Mouse (Mus musculus) CD8-positive naive resting alpha-beta T cell, adult 2 months (primary cell): Measurements from ENCODE around the gene Nid1.
A peak's percentile ranks its signal among the peaks of the same experiment; 100 is the strongest.

Experiments
- DNase-seq, 2 experiments: peaks; one replicate each; pipeline ENCODE4 v3.0.0; 2022; ENCODE audit warnings: low read depth in 2 of 2, low spot score in 2 of 2

Nid1 gene

DNA sequence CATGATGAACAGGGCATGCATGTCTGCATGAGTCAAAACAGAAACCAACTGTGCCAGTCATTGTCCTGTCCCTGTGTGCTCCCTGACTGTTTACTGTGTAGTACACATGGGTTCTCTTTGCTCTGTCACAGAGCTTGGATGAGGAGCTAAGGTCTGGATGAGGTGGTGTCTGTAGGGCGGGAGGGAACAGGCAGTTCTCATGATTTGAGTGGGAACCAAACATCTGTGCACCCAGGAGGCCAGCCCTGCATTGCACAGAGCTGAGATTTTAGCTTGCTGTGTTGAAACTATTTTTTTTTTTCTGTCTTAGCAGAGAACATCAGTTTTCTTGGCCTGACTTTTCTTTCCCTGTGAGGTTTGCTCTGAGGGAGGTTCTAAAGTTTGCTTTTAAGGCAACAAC is 50.5 kb downstream of the Nid1 start:
- no peak for DNase-seq

DNA sequence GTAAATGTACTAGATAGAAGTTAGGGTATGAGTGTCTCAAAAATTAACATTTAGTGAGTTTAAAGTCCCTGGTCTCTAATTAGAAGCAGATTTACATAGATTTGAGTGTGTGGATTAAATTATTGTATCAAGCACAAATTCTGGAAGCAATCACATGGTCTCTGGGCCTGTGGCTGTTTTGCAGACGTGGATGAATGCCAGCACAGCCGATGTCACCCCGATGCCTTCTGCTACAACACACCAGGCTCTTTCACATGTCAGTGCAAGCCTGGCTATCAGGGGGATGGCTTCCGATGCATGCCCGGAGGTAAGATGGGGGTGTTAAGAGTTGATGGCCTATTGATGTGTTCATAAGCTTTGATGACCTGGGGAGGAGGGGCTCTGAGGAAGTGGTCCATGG is 52.5 kb downstream of the Nid1 start:
- DNase-seq, result no peak

DNA sequence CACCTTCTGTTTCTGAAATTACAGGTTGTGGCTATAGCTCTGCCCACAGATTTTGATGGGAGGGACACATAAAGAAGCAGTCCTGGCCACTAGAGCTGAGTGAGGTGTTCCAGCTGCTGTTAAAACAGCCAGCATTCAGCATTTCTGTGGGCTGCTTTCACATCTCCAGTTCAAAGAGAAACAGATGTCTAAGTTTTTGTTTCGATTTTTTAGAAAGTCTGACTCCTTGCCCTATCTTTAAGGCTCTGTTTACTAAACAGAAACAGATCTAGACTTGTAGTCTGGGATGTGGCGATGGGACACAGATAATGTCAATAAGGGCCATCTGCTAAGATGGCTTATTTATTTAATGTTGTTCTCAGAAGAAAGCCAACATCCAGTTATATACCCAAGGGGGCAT is 54.8 kb downstream of the Nid1 start:
- no peak for DNase-seq

DNA sequence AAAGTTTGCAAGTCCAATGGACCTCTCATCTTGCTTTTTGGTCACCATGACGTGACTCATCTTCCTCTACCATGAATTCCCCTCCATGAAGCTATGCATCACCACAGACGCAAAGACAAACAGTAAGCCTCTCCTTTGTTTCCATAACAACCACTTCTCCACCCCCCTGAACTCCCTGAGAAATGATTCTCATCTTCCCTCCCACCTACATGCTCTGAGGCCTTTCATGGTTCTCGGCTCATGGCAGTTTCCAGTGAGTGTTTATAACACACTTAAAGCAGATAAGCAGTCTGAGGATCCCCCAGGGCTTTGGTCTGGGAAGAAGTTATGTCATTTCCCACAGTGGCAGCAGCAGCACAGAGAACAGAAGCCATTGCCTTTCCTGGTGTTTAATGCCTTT is 56.2 kb downstream of the Nid1 start:
- DNase-seq, result no peak

DNA sequence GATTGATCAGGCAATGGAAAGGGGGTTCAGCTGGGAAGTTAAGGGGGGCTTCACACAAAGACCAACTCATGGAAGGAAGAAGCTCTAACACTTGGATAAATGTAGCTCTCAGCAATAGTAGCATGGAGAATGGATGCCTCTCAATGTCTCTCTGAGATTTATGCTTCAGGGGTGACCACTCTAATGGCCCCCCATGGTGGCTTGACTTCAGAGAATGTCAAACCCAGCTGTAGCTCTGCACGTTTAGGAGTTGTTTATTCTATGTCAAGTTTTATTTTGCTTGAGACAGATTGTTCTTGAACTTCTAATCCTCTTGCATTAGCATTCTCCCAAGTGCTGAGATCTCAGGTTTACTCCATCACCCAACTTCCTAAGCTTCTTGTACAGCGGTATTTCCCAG is 60.7 kb downstream of the Nid1 start:
- no peak for DNase-seq

- DNase-seq, result no peak
Measured at GRCm38 (mm10) chr13:13502406-13502805, 65.1 kb downstream of the Nid1 start.

GRCm38 (mm10) chr13:13503695-13504386 is 66.5 kb downstream of the Nid1 start:
- no peak for DNase-seq

DNA sequence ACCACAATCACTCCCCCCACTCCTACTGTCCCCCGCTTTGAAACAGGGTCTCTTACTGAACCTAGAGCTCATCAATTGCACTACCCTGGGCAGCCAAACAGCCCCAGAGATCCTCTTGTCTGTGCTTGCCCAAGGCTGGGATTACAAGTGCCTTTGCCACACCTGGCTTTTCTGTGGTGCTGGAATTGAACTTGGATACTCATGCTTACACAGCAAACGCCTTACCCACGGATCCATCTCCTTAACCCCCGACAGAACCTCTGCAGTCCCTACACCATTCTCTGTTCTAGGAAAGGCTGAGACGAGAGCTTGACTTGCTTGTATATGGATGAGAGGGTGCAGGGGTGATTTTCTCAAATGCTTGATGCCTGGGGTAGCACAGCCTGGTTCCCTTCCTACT is 67.7 kb downstream of the Nid1 start:
- no peak for DNase-seq

GRCm38 (mm10) chr13:13506556-13506955 is 69.2 kb downstream of the Nid1 start:
- no peak for DNase-seq

- DNase-seq, result no peak
Measured at GRCm38 (mm10) chr13:13514861-13515260, 77.5 kb downstream of the Nid1 start.

DNA sequence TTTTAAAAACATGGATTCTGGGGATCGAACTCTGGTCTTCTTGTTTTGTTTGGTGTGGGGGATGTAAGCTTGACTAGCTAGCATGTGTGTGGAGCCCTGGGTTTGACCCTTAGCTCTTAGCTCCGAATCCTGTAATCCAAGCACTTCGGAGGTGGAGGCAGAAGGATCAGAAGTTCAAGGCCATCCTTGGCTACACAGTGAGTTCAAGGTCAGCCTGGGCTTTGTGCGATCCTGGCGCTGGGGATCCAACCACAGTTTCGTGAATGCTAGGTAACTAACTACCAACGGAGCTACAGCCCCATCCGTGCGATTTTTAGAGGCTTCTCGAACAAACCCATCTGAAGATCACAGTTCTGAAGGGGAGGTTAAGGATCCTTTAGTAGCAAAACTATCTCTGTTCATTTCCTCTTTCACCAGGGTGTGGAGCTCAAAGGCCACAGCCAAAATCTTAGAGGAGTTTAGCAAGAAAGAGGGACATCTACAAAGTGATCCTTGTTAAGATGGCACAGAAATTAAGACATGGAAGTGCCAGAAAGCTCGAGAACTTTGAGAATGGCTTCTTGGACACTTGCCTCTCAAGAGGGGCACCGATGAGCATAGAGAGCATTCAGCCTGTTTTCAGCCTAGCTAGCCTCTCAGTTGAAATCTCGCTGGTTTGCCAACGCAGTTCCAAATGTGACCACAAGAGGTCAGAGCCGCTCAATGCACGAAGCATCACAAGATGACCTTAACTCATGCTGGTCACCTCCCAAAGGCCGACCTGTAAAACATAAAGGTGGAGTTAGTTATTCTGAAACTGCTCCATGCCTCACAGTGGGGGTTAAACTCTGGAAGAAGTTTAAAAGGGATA is 79.2 kb downstream of the Nid1 start:
- peak; percentile 72 to 78 for DNase-seq

GRCm38 (mm10) chr13:13518114-13518513 is 80.8 kb downstream of the Nid1 start:
- DNase-seq, result no peak

GRCm38 (mm10) chr13:13520436-13520835 is 83.1 kb downstream of the Nid1 start:
- DNase-seq, result no peak

DNA sequence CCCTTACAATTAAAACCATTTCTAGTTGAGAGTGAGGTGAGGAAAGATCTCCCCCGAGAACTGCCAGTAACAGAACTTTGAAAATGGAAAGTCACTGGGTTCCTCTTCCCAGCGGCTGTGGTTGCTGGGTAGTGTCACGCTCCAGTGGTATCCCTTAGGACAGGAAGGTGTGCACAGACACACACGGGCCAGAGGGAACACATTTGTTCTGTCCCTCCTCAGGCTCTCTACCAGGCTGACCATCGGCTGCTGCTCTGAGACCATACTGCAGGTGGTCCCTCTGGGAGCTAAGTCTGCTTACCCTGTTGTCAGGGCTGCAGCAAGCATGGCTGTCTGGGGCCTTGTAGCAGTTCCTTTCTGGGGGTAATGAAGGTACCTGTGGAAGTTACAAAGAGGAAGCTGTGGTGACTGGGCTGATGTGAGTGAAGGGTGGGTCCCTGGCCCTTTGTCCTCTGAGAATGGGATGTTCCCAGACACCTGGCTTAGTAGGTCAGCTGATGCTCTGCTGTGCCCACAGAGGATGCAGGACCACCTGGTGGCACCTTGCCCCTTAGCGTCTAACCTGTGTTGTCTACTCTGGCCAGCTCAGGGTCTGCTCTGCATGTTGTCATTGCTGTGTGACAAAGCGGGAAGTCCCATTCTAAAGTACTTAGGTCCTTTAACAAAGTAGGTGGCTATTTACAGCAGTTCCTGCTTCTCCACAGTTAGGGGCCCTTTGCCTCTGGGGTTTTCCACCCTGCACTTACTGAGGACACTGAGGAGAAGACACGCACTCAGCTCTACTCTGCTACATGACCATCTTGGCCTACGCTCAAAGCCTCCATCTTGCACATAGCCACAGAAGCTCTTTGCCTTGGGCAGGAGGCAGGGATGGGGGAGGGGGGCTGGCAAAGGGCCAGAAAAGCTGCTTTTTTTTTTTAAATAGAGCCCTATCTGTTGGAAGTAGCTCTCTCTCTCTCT is 86.6 kb downstream of the Nid1 start:
- DNase-seq, result no peak

- DNase-seq, result no peak
Measured at GRCm38 (mm10) chr13:13525205-13525604, 87.9 kb downstream of the Nid1 start.

- DNase-seq, result no peak
Measured at GRCm38 (mm10) chr13:13525877-13526276, 88.5 kb downstream of the Nid1 start.

GRCm38 (mm10) chr13:13529115-13529542 is 91.8 kb downstream of the Nid1 start:
- peak in 1 of 2 experiments; percentile 46 for DNase-seq

- peak; percentile 35 to 57 for DNase-seq
Measured at GRCm38 (mm10) chr13:13530913-13531312, 93.6 kb downstream of the Nid1 start.

- no peak for DNase-seq
Measured at GRCm38 (mm10) chr13:13531923-13532322, 94.6 kb downstream of the Nid1 start.

DNA sequence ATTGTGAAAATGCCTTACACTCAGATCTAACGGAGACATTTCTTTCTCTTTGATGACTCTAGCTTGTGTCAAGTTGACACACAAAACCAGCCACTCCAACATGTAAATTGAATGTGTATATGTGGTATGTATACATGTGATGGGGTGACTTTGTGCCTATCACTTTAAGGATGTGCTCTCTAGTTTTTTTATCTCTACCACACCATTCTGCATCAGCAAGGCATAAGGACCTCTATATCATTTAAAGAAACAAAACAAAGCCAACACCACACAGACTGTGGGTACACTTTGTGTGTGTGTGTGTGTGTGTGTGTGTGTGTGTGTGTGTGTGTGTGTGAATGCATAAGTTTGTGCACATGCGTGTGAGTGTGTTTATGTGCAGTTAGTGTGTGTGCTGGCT is 99.2 kb downstream of the Nid1 start:
- DNase-seq, result no peak

GRCm38 (mm10) chr13:13537272-13538015 is 100.1 kb downstream of the Nid1 start:
- DNase-seq, result peak in 1 of 2 experiments; percentile 40
